Mouse (Mus musculus) forebrain, embryonic 11.5 days (tissue): ENCODE data around the gene Hemgn. TPM values are rescaled to one million over a fixed set of nuclear protein-coding genes. Genes with fewer than 3 reads are reported as not detected.

Experiments used
- ATAC-seq: fragments of 200-750 bp; cut with Nextera tagmentation; replicated peaks from 2 replicates; pipeline ENCODE4 v1.8.0; 2017; ENCODE audit warnings: moderate TSS enrichment; ENCODE audit not compliant: low FRiP score
- DNase-seq: peaks from one replicate; pipeline ENCODE4 v3.0.0-alpha.2; 2017; ENCODE audit warnings: low spot score
- H3K27ac ChIP-seq: fragments of 300-500 bp; sonication (generic); 2 replicates; pipeline ENCODE4 v1.5.1; 2014; ENCODE audit warnings: low read depth, low read length
- H3K27me3 ChIP-seq: fragments of 300-500 bp; sonication (generic); 2 replicates; pipeline ENCODE4 v1.6.1; 2014; ENCODE audit warnings: mild to moderate bottlenecking, low read length, mixed read lengths; ENCODE audit not compliant: control insufficient read depth, insufficient read depth
- H3K36me3 ChIP-seq: fragments of 300-500 bp; sonication (generic); 2 replicates; pipeline ENCODE4 v1.6.1; 2014; ENCODE audit warnings: mild to moderate bottlenecking, low read length, moderate library complexity, mixed read lengths; ENCODE audit not compliant: control insufficient read depth, insufficient read depth
- H3K4me1 ChIP-seq: fragments of 300-500 bp; sonication (generic); replicated peaks from 2 replicates; pipeline ENCODE4 v1.6.1; 2014; ENCODE audit warnings: low read length, mixed read lengths; ENCODE audit not compliant: control insufficient read depth, insufficient read depth
- H3K4me2 ChIP-seq: fragments of 300-500 bp; sonication (generic); 2 replicates; pipeline ENCODE4 v1.6.1; 2014; ENCODE audit warnings: low read depth, mild to moderate bottlenecking, low read length, moderate library complexity, mixed read lengths; ENCODE audit not compliant: severe bottlenecking
- H3K4me3 ChIP-seq: fragments of 300-500 bp; sonication (generic); 2 replicates; pipeline ENCODE4 v1.5.1; 2014; ENCODE audit warnings: low read depth, low read length
- H3K9ac ChIP-seq: fragments of 300-500 bp; sonication (generic); 2 replicates; pipeline ENCODE4 v1.6.1; 2014; ENCODE audit warnings: low read length
- H3K9me3 ChIP-seq: fragments of 300-500 bp; sonication (generic); 2 replicates; pipeline ENCODE4 v1.6.1; 2016; ENCODE audit warnings: low read length, mixed read lengths; ENCODE audit not compliant: control insufficient read depth
- WGBS: fragments of 180-500 bp; shearing (Covaris S2); extraction: QIAGEN DNeasy Blood & Tissue Kit; methylation state at CpG from one replicate; pipeline ENCODE4 v1.1.7; 2014; 5-methylcytosine and 5-hydroxymethylcytosine counted together
- polyA plus RNA-seq: library from polyadenylated mRNA; unstranded; fragments of >200 nt; fragmentation: Nextera tagmentation; extraction: Ambion mirVana; gene quantifications from 2 replicates; pipeline ENCODE4 v1.2.1, GENCODE M21; 2014

Gene Hemgn
- polyA plus RNA-seq, 1 experiment from 2014 or later = 21.0 TPM

DNA sequence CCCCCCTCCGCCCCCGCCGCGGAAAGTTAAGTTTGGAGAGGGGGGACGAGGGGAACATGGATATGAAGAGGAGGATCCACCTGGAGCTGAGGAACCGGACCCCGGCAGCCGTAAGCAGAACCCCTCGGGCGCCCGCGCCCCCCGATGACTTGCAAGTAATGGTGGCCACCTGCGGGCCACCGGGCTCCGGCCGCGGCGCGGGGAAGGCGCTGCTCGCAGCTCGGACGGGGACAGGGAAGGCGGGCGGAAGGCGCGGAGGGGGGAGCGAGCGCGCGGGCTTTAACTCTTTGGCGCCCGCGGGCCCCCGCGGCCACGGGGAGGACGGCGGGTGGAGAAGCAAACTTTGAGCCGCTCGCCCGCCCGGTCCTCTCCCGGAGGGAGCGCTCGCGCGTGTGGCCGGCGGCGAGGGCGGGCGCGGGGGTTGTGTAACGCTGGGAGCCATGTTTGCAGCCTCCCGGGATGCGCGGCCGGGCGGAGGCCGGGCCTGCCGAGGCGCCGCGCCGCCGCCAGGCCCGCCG lies 38.0 kb upstream of the Hemgn start:
- 1% methylated on average over 54 of the region's 70 CpGs for WGBS
- H3K27ac ChIP-seq = peak overlapping the region; percentile 98
- no peaks in the 10 kb centered on the region for H3K9me3 ChIP-seq
- H3K36me3 ChIP-seq = no peaks in the 10 kb centered on the region; the same call in 1 of the 2 replicates
- ATAC-seq (peak; percentile 33), DNase-seq (no peak)
- peak overlapping the region; percentile 84; the same call in 1 of the 2 replicates for H3K4me2 ChIP-seq
- H3K27me3 ChIP-seq = no peaks in the 10 kb centered on the region
- H3K4me1 ChIP-seq = peaks cover 14% of the 10 kb centered on the region
- H3K9ac ChIP-seq = peak overlapping the region; percentile 100
- peak overlapping the region; percentile 96 for H3K4me3 ChIP-seq

DNA sequence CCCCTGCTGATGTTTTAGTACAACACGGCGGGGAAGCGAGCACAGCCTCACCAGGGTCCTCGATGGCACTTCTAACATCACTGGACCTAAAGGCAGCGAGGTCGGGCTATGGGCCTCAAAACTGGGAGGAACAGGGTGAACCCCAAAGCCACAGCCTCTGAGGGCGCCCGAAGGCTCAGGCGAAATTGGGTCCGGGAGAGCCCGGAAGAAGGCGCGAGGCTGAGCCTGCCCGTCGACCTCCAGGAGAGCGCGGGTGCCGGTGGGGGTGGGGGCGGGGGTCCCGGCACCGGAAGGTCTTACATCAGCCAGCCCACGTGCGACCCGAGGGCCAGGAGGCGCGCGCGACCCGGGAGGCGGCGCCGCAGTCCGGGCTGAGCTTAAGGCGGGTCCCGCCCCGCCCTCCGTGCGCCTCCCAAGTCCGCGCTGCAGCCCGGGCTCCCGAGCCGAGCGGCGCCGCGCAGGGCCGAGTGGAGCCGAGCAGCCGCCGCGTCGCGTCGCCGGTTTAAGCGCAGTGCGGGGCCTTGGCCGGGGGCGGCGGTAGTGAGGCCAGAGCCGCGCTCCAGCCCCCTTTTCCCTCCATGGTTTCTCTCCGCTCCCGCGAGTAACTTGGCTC lies 37.3 kb upstream of the Hemgn start, which contains the start of gene Anp32b:
Gene Anp32b (plus strand): TSS at position 384 of the 613 bp plus-strand sequence.
- peaks cover 14% of the 10 kb centered on the region for H3K4me1 ChIP-seq
- DNase-seq (peak; percentile 95), ATAC-seq (peak; percentile 96)
- H3K27me3 ChIP-seq = no peaks in the 10 kb centered on the region
- under 1% methylated on average over 61 of the region's 66 CpGs for WGBS
- H3K9me3 ChIP-seq = no peaks in the 10 kb centered on the region
- peak within 1 kb of the TSS; percentile 96 for H3K4me3 ChIP-seq
- peak within 1 kb of the TSS; percentile 98 for H3K27ac ChIP-seq
- H3K4me2 ChIP-seq = peak within 1 kb of the TSS; percentile 84
- H3K36me3 ChIP-seq = no peaks in the 10 kb centered on the region
- peak within 1 kb of the TSS; percentile 100 for H3K9ac ChIP-seq

DNA sequence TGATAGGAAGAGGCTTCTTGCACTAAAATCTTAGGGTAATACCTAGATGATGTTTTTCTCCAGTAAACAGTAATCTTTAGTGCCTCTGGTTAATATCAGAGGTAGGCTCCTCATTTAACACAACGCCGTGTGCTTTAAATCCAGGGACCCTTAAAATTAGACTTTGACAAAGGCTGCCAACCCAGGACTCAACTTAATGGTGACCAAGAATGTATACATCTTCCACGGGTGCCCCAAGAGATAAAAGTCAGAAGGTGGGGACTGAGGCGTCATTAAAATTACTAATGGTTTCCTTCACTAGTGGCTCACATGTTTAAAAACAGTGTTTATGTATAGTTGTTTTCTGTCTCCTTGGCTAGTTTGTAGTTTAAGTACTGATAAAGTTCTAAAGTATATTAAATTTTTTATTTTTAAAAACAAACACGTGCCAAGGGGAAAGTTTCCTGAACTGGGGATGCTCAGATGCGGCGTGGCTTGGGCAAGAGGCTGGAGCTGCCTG lies 36.8 kb upstream of the Hemgn start:
- peak overlapping the region; percentile 98 for H3K27ac ChIP-seq
- peak overlapping the region; percentile 84 for H3K4me2 ChIP-seq
- no peaks in the 10 kb centered on the region for H3K9me3 ChIP-seq
- DNase-seq (no peak), ATAC-seq (no peak)
- H3K27me3 ChIP-seq = no peaks in the 10 kb centered on the region
- WGBS = 33% methylated on average over 7 of the region's 7 CpGs
- H3K4me1 ChIP-seq = peaks cover 11% of the 10 kb centered on the region
- H3K36me3 ChIP-seq = no peaks in the 10 kb centered on the region
- peak overlapping the region; percentile 100 for H3K9ac ChIP-seq
- peak overlapping the region; percentile 96 for H3K4me3 ChIP-seq

DNA sequence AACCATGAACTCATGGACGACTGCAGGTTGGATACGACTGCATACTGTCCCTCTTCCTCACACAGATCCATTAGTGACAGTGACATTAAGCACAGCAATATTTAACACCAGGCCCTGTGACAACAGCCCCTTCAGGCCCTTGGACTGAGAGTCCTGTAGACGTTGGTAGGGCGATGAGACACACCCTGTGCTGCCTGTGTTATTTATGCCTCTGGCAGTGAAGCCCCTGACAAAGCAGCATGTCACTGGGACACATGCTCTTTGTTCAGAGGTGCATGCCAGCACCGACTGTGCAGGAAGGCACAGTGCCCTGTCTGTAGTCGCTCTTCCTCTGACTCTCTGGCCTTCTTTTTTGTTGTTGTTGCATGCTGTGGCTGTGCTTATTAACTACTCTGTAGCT lies 35.6 kb upstream of the Hemgn start:
- no peak overlapping the region for H3K27ac ChIP-seq
- WGBS = 60% methylated on average over 6 of the region's 6 CpGs

DNA sequence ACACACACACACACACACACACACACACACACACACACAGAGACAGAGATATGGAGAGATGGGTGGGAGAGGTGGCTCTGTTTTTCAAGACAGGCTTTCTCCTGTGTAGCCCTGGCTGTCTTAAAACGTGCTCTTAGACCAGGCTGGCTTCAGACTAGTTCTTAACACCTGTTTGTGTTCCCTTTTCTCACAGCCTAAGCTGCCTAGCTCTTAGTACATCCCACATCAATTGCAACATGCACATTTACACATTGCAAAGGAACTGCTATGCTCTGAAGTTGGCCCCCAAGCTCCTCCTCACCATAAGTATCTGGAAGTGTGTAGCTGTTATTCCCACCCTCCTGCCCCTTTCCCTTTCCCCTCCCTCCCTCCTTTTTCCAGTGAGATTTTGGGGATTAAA lies 34.2 kb upstream of the Hemgn start:
- no peak for ATAC-seq
- Histone ChIP-seq H3K4me2 (no peak overlapping the region), H3K4me3 (no peak overlapping the region), H3K4me1 (0 out of 2 replicates have a peak, but pooled peaks cover 2% of the 10 kb centered on the region), H3K9ac (no peak overlapping the region), H3K27me3 (no peaks in the 10 kb centered on the region), H3K36me3 (no peaks in the 10 kb centered on the region), H3K27ac (no peak overlapping the region), H3K9me3 (no peaks in the 10 kb centered on the region)
- no peak for DNase-seq
- 67% methylated on average over 1 of the region's 1 CpGs for WGBS

More for the DNA sequence above, 35.6 kb upstream of the Hemgn start:
- Histone ChIP-seq H3K27me3 (no peaks in the 10 kb centered on the region), H3K36me3 (no peaks in the 10 kb centered on the region), H3K4me3 (no peak overlapping the region), H3K4me2 (no peak overlapping the region), H3K9ac (no peak overlapping the region), H3K9me3 (no peaks in the 10 kb centered on the region), H3K4me1 (peaks cover 11% of the 10 kb centered on the region)
- DNase-seq (no peak), ATAC-seq (no peak)

DNA sequence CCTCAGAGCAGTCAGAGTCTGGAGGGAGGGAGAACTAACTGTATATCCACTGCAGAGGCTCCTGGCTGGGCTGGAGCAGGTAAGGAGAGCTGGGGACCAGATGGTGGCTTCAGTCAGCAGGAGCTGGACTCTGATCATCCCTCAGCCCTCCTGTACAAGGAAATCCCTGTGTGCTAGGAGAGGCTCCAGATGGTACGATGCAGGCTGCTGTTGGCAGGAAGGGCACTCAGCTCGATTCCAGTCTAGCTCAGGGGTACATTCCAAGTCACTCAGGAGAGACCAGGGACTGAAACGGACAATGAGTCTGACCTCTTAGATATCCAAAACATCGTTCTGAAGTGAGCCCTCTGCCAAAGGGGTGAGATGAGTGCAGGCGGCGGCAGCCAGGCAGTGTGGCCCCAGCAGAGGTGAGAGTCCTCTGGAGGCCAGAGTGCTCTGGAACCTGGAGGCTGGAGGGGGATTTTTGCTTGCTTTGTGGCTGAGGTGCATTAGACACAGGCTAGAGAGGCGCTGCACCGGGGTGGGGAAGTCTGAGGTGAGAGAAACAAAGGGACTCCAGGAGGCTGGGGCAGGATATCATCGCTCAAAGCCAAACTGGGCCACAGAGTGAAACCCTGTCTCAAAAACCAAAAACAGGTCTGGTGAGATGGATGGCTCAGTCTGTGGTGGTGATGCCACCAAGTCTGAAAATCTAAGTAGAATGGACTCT lies 32.1 kb upstream of the Hemgn start:
- WGBS = 48% methylated on average over 9 of the region's 9 CpGs
- no peak overlapping the region for H3K27ac ChIP-seq
- ATAC-seq = no peak

DNA sequence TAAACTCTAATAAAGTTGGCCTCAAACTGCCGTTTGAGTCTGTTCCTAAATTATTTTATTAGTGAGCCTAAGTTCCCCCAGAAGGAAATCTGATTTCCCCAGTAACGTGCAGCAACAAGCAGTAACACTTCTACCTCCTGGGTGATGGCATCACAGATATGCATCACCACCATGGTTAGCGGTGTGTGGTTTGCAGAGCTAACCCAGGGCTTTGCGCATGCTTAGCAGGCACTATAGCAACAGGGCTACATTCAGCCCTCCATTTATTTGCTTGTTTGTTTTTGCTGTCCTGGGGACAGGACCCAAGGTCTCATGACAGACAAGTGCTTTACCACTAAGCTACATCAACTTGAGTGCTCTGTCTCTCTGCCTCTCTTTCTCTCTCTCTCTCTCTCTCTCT lies 29.2 kb upstream of the Hemgn start:
- 82% methylated on average over 4 of the region's 4 CpGs for WGBS

More for the DNA sequence above, 32.1 kb upstream of the Hemgn start:
- H3K27me3 ChIP-seq = no peaks in the 10 kb centered on the region
- H3K4me1 ChIP-seq = 0 out of 2 replicates have a peak, but pooled peaks cover 2% of the 10 kb centered on the region
- no peak overlapping the region for H3K4me2 ChIP-seq
- H3K9ac ChIP-seq = no peak overlapping the region; the same call in 1 of the 2 replicates
- DNase-seq = no peak
- no peaks in the 10 kb centered on the region for H3K9me3 ChIP-seq
- no peaks in the 10 kb centered on the region for H3K36me3 ChIP-seq
- no peak overlapping the region for H3K4me3 ChIP-seq

DNA sequence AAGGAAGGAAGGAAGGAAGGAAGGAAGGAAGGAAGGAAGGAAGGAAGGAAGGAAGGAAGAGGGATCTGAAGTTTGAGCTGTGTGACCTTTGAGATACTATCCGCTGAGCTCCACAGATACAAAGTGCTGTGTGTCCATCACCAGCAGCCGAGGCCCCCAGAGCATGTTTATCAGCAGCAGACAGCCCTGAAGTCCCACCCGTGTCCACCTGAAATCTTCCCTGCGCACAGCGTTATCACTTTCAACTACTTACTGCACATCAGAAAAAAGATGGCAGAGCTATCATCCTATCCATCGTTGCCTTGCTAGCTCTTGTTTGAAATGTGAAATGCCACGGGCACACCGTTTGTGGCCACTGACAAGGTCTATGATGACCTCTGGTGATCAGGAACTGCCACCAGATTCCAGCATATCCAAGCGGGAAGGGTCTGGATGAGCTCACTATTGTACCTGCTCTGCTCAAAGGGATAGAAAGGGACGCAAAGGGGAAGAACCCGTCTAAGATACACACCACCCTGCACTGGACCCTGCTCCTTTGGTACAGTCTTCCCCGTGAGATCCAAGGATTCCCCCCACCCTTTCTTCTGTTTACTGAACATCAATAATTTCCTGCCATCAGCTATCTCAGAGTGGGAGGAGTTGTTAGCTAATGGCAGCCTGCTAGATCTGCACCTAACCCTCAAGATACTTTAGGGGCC lies 19.2 kb upstream of the Hemgn start:
- H3K4me1 ChIP-seq = peaks cover 5% of the 10 kb centered on the region; the same call in 1 of the 2 replicates
- no peak overlapping the region for H3K4me3 ChIP-seq
- H3K27me3 ChIP-seq = no peaks in the 10 kb centered on the region
- no peak overlapping the region for H3K4me2 ChIP-seq
- no peaks in the 10 kb centered on the region for H3K36me3 ChIP-seq
- no peak for ATAC-seq
- no peak for DNase-seq
- H3K27ac ChIP-seq = no peak overlapping the region
- no peak overlapping the region for H3K9ac ChIP-seq
- WGBS = 91% methylated on average over 12 of the region's 12 CpGs
- H3K9me3 ChIP-seq = no peaks in the 10 kb centered on the region

More for the DNA sequence above, 29.2 kb upstream of the Hemgn start:
- Histone ChIP-seq H3K9me3 (no peaks in the 10 kb centered on the region), H3K27me3 (no peaks in the 10 kb centered on the region), H3K9ac (no peak overlapping the region), H3K36me3 (no peaks in the 10 kb centered on the region), H3K4me1 (no peaks in the 10 kb centered on the region), H3K27ac (no peak overlapping the region), H3K4me3 (no peak overlapping the region), H3K4me2 (no peak overlapping the region)
- ATAC-seq (no peak), DNase-seq (no peak)
